Mouse (Mus musculus) stomach, embryonic 16.5 days (tissue): ENCODE data around the gene Tprkb. TPM values are rescaled to one million over a fixed set of nuclear protein-coding genes. Genes with fewer than 3 reads are reported as not detected.
"Not testable (repeated sequence)": the region's sequence is repeated elsewhere in the genome, so short reads cannot be mapped to it uniquely, and the experiment has no call there.

Experiments
- ATAC-seq: fragments of 200-750 bp; cut with Nextera tagmentation; 2 replicates; pipeline ENCODE4 v1.8.0; 2017; ENCODE audit warnings: moderate number of reproducible peaks, moderate TSS enrichment; ENCODE audit not compliant: insufficient read depth, low FRiP score
- H3K27ac ChIP-seq: fragments of 300-500 bp; sonication (generic); 2 replicates; pipeline ENCODE4 v1.5.1; 2014; ENCODE audit warnings: low read length
- H3K27me3 ChIP-seq: fragments of 300-500 bp; sonication (generic); 2 replicates; pipeline ENCODE4 v1.6.1; 2014; ENCODE audit warnings: low read length, control low read depth, mixed read lengths; ENCODE audit not compliant: control insufficient read depth, insufficient read depth
- H3K36me3 ChIP-seq: fragments of 300-500 bp; sonication (generic); 2 replicates; pipeline ENCODE4 v1.6.1; 2014; ENCODE audit warnings: low read length; ENCODE audit not compliant: control insufficient read depth, insufficient read depth
- H3K4me1 ChIP-seq: fragments of 300-500 bp; sonication (generic); 2 replicates; pipeline ENCODE4 v1.6.1; 2014; ENCODE audit warnings: low read length, control low read depth, mixed read lengths; ENCODE audit not compliant: control insufficient read depth, insufficient read depth
- H3K4me2 ChIP-seq: fragments of 300-500 bp; sonication (generic); 2 replicates; pipeline ENCODE4 v1.6.1; 2014; ENCODE audit warnings: low read depth, low read length, mixed read lengths
- H3K4me3 ChIP-seq: fragments of 300-500 bp; sonication (generic); replicated peaks from 2 replicates; pipeline ENCODE4 v1.5.1; 2014; ENCODE audit warnings: mild to moderate bottlenecking, low read length
- H3K9ac ChIP-seq: fragments of 300-500 bp; sonication (generic); 2 replicates; pipeline ENCODE4 v1.6.1; 2014; ENCODE audit warnings: low read length
- H3K9me3 ChIP-seq: fragments of 300-500 bp; sonication (generic); replicated peaks from 2 replicates; pipeline ENCODE4 v1.6.1; 2016; ENCODE audit warnings: low read length, control low read depth; ENCODE audit not compliant: control insufficient read depth
- WGBS: fragments of 180-500 bp; shearing (Covaris S2); extraction: QIAGEN DNeasy Blood & Tissue Kit; methylation state at CpG from one replicate; pipeline ENCODE4 v1.1.7; 2014; 5-methylcytosine and 5-hydroxymethylcytosine counted together
- polyA plus RNA-seq: library from polyadenylated mRNA; unstranded; fragments of >200 nt; fragmentation: Nextera tagmentation; extraction: Ambion mirVana; gene quantifications from 2 replicates; pipeline ENCODE4 v1.2.1, GENCODE M21; 2015

The Tprkb gene
- polyA plus RNA-seq, 1 experiment from 2014 or later: 30.8 TPM

DNA sequence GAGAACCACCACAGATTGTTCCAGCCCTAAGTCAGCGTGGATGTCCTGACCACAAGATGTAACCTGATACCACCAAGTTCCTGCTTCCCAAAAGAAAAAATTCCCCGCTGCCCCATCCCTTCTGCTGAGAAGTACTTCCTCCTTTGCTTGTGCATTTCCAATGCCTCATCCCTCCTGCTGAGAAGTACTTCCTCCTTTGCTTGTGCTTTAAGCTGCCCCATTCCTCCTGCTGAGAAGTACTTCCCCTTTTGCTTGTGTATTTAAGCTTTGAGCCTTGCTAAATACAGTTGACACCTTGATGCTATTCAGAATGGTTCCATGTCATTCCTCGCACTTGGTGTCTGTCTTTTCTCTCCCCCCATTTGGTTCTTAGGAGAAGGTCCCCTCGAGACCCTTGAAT, 67.1 kb downstream of the Tprkb start:
- not testable (repeated sequence) for H3K27ac ChIP-seq, ATAC-seq

More for the DNA sequence above, 67.1 kb downstream of the Tprkb start:
- H3K9ac ChIP-seq, H3K9me3 ChIP-seq, H3K4me3 ChIP-seq, H3K36me3 ChIP-seq, H3K27me3 ChIP-seq, H3K4me2 ChIP-seq, H3K4me1 ChIP-seq: not testable (repeated sequence)
- 79% methylated on average over 4 of the region's 4 CpGs for WGBS

Other genes starting within 250 kb of the Tprkb start
- gene Nat8f7, start 198.7 kb upstream of the Tprkb start, polyA plus RNA-seq: not detected in 2 replicates
- 0.08 TPM in 1 of 2 replicates, not detected in the other for gene Nat8f3, start 146.1 kb upstream of the Tprkb start, polyA plus RNA-seq
- not detected in 2 replicates for gene Nat8f6, start 90.9 kb upstream of the Tprkb start, polyA plus RNA-seq
- not detected in 2 replicates for gene Nat8f5, start 90.9 kb upstream of the Tprkb start, polyA plus RNA-seq
- gene Nat8, start 79.8 kb upstream of the Tprkb start, polyA plus RNA-seq: 0.67 and 0.94 TPM in 2 replicates
- gene Nat8f2, start 42.7 kb upstream of the Tprkb start, polyA plus RNA-seq: 0.04 TPM in 1 of 2 replicates, not detected in the other
- 3.8 and 4.5 TPM in 2 replicates for gene Nat8f4, start 7.0 kb upstream of the Tprkb start, polyA plus RNA-seq
- 6.9 and 7.4 TPM in 2 replicates for gene Nat8f1, start 3.8 kb downstream of the Tprkb start, polyA plus RNA-seq
- 48.3 and 50.1 TPM in 2 replicates for gene Dusp11, start 49.8 kb downstream of the Tprkb start, polyA plus RNA-seq
- gene Figla, start 104.3 kb downstream of the Tprkb start, polyA plus RNA-seq: not detected in 2 replicates
- 7.5 and 8.6 TPM in 2 replicates for gene Add2, start 116.8 kb downstream of the Tprkb start, polyA plus RNA-seq